Mouse (Mus musculus): ENCODE measurements around the gene Ddc. TPM values are rescaled to one million over a fixed set of nuclear protein-coding genes. Genes with fewer than 3 reads are reported as not detected.

The Ddc gene
- total and polyA plus RNA-seq, 3 experiments, result 0.13 to 3.0 TPM; not detected in 1

- Histone ChIP-seq H3K36me3 (replicated peaks) (no peaks in the 10 kb centered on the region), H3K9me3 (replicated peaks) (peaks cover 6% of the 10 kb centered on the region), H3K4me3 (ENCODE audit: low read depth, low read length) (no peak overlapping the region), H3K4me1 (ENCODE audit: insufficient read depth, low read depth, low read length) (peaks cover 21% of the 10 kb centered on the region), H3K27me3 (ENCODE audit: insufficient read depth, low read length) (peaks cover 44% of the 10 kb centered on the region)
- DNase-seq (ENCODE audit: low spot score) (no peak), ATAC-seq (ENCODE audit: extremely low read depth, insufficient number of reproducible peaks, low FRiP score, poor library complexity, severe bottlenecking) (no peak)
- TF ChIP-seq CTCF (IDR thresholded peaks at IDR 0.05; ENCODE audit: low read depth, low read length), result no peak
- TF ChIP-seq GATA1 (IDR thresholded peaks at IDR 0.05; ENCODE audit: borderline replicate concordance, low read length), result no peak
- no peak for TF ChIP-seq GATA2 (IDR thresholded peaks at IDR 0.05; ENCODE audit: borderline replicate concordance, low read depth, low read length)
- TF ChIP-seq POLR2AphosphoS5 (IDR thresholded peaks at IDR 0.05; ENCODE audit: insufficient replicate concordance, low read depth, low read length), result no peak
- no peak for TF ChIP-seq TAL1 (conservative IDR thresholded peaks at IDR 0.05; ENCODE audit: low read depth, low read length)
Observed at GRCm38 (mm10) chr11:11855061-11855672, 42.8 kb downstream of the Ddc start.

- Histone ChIP-seq H3K9me3 (replicated peaks) (peaks cover 6% of the 10 kb centered on the region), H3K27me3 (ENCODE audit: insufficient read depth, low read length) (peaks cover 41% of the 10 kb centered on the region), H3K4me1 (ENCODE audit: insufficient read depth, low read depth, low read length) (peaks cover 33% of the 10 kb centered on the region), H3K36me3 (replicated peaks) (no peaks in the 10 kb centered on the region), H3K4me3 (ENCODE audit: low read depth, low read length) (no peak overlapping the region)
- TF ChIP-seq TAL1 (conservative IDR thresholded peaks at IDR 0.05; ENCODE audit: low read depth, low read length) (no peak), GATA1 (IDR thresholded peaks at IDR 0.05; ENCODE audit: borderline replicate concordance, low read length) (no peak), POLR2AphosphoS5 (IDR thresholded peaks at IDR 0.05; ENCODE audit: insufficient replicate concordance, low read depth, low read length) (no peak), CTCF (IDR thresholded peaks at IDR 0.05; ENCODE audit: low read depth, low read length) (no peak), GATA2 (IDR thresholded peaks at IDR 0.05; ENCODE audit: borderline replicate concordance, low read depth, low read length) (no peak)
- DNase-seq (ENCODE audit: low spot score) (no peak), ATAC-seq (ENCODE audit: extremely low read depth, insufficient number of reproducible peaks, low FRiP score, poor library complexity, severe bottlenecking) (no peak)
Observed at GRCm38 (mm10) chr11:11853731-11854461, 44.0 kb downstream of the Ddc start.

GRCm38 (mm10) chr11:11851957-11852505 lies 45.9 kb downstream of the Ddc start:
- no peak overlapping the region for H3K4me3 ChIP-seq (ENCODE audit: low read depth, low read length)
- DNase-seq (ENCODE audit: low spot score) (no peak), ATAC-seq (ENCODE audit: extremely low read depth, insufficient number of reproducible peaks, low FRiP score, poor library complexity, severe bottlenecking) (no peak)
- peaks cover 46% of the 10 kb centered on the region for H3K4me1 ChIP-seq (ENCODE audit: insufficient read depth, low read depth, low read length)
- peaks cover 50% of the 10 kb centered on the region for H3K27me3 ChIP-seq (ENCODE audit: insufficient read depth, low read length)
- peaks cover 6% of the 10 kb centered on the region for H3K9me3 ChIP-seq (replicated peaks)
- TF ChIP-seq GATA1 (IDR thresholded peaks at IDR 0.05; ENCODE audit: borderline replicate concordance, low read length) (no peak), GATA2 (IDR thresholded peaks at IDR 0.05; ENCODE audit: borderline replicate concordance, low read depth, low read length) (no peak), TAL1 (conservative IDR thresholded peaks at IDR 0.05; ENCODE audit: low read depth, low read length) (no peak), CTCF (IDR thresholded peaks at IDR 0.05; ENCODE audit: low read depth, low read length) (no peak), POLR2AphosphoS5 (IDR thresholded peaks at IDR 0.05; ENCODE audit: insufficient replicate concordance, low read depth, low read length) (no peak)
- no peaks in the 10 kb centered on the region for H3K36me3 ChIP-seq (replicated peaks)

- no peak for TF ChIP-seq POLR2AphosphoS5 (IDR thresholded peaks at IDR 0.05; ENCODE audit: insufficient replicate concordance, low read depth, low read length)
- no peaks in the 10 kb centered on the region for H3K36me3 ChIP-seq (replicated peaks)
- H3K4me1 ChIP-seq (ENCODE audit: insufficient read depth, low read depth, low read length), result peaks cover 47% of the 10 kb centered on the region
- peak overlapping the region; percentile 50; the same call in 1 of the 2 replicates for H3K4me3 ChIP-seq (ENCODE audit: low read depth, low read length)
- peaks cover 44% of the 10 kb centered on the region for H3K27me3 ChIP-seq (ENCODE audit: insufficient read depth, low read length)
- no peaks in the 10 kb centered on the region for H3K9me3 ChIP-seq (replicated peaks)
- DNase-seq (ENCODE audit: low spot score) (no peak), ATAC-seq (ENCODE audit: extremely low read depth, insufficient number of reproducible peaks, low FRiP score, poor library complexity, severe bottlenecking) (no peak)
Observed at GRCm38 (mm10) chr11:11850476-11851267, 47.3 kb downstream of the Ddc start.

GRCm38 (mm10) chr11:11849513-11850311 lies 48.2 kb downstream of the Ddc start:
- TF ChIP-seq TAL1 (conservative IDR thresholded peaks at IDR 0.05; ENCODE audit: low read depth, low read length) (peak; percentile 83), GATA2 (IDR thresholded peaks at IDR 0.05; ENCODE audit: borderline replicate concordance, low read depth, low read length) (no peak)
- Histone ChIP-seq H3K4me1 (ENCODE audit: insufficient read depth, low read depth, low read length) (peaks cover 47% of the 10 kb centered on the region), H3K36me3 (replicated peaks) (no peaks in the 10 kb centered on the region), H3K4me3 (ENCODE audit: low read depth, low read length) (peak overlapping the region; percentile 50; the same call in 1 of the 2 replicates), H3K9me3 (replicated peaks) (no peaks in the 10 kb centered on the region), H3K27me3 (ENCODE audit: insufficient read depth, low read length) (peaks cover 44% of the 10 kb centered on the region)
- DNase-seq (ENCODE audit: low spot score) (no peak), ATAC-seq (ENCODE audit: extremely low read depth, insufficient number of reproducible peaks, low FRiP score, poor library complexity, severe bottlenecking) (peak; percentile 69)
